Mouse (Mus musculus): Measurements from ENCODE around the gene Selenoh. TPM values are rescaled to one million over a fixed set of nuclear protein-coding genes. Genes with fewer than 3 reads are reported as not detected.

Gene Selenoh
- polyA plus RNA-seq, 1 experiment from 2014 or later, result 507 TPM

- no peak for DNase-seq (ENCODE audit: low spot score)
- Histone ChIP-seq H3K9me3 (replicated peaks) (no peaks in the 10 kb centered on the region), H3K4me1 (peaks cover 60% of the 10 kb centered on the region), H3K36me3 (no peaks in the 10 kb centered on the region; the same call in 1 of the 2 replicates), H3K27ac (peak overlapping the region; percentile 85), H3K27me3 (ENCODE audit: low read depth, poor library complexity, severe bottlenecking) (no peaks in the 10 kb centered on the region), H3K4me3 (peak overlapping the region; percentile 22; the same call in 1 of the 2 replicates)
- 13% methylated on average over 4 of the region's 4 CpGs for WGBS
Measured at GRCm38 (mm10) chr2:84634934-84635482, 35.6 kb downstream of the Selenoh start.

DNA sequence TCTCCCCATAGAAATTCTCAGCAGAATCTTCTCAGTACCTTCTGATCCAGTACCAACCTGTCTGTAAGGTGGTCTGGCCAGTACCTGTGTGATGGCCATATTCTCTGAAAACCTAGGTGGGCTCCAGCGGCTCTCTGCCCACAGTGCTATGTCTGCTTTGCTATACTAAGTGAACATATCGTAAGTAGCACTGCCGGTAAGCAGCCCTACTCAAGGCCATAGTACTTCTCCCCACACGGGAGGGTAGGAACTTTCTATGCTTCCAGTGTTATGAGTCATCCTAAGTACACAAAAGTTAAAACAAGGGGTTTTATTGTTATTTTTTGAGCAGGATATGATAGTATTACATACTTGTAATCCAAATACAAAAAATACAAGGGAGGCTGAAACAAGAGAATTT, 36.6 kb downstream of the Selenoh start:
- H3K9me3 ChIP-seq (replicated peaks), result no peaks in the 10 kb centered on the region
- H3K36me3 ChIP-seq, result peaks cover 2% of the 10 kb centered on the region
- H3K27ac ChIP-seq, result no peak overlapping the region; the same call in 1 of the 2 replicates
- DNase-seq (ENCODE audit: low spot score), result no peak
- H3K27me3 ChIP-seq (ENCODE audit: low read depth, poor library complexity, severe bottlenecking), result no peaks in the 10 kb centered on the region
- H3K4me3 ChIP-seq, result no peak overlapping the region
- 75% methylated on average over 4 of the region's 4 CpGs for WGBS
- H3K4me1 ChIP-seq, result peaks cover 60% of the 10 kb centered on the region

GRCm38 (mm10) chr2:84632999-84633398, 37.6 kb downstream of the Selenoh start:
- H3K4me3 ChIP-seq, result no peak overlapping the region
- no peaks in the 10 kb centered on the region for H3K27me3 ChIP-seq (ENCODE audit: low read depth, poor library complexity, severe bottlenecking)
- no peaks in the 10 kb centered on the region for H3K9me3 ChIP-seq (replicated peaks)
- H3K4me1 ChIP-seq, result peaks cover 53% of the 10 kb centered on the region
- H3K36me3 ChIP-seq, result peaks cover 4% of the 10 kb centered on the region
- 1% methylated on average over 3 of the region's 3 CpGs for WGBS
- DNase-seq (ENCODE audit: low spot score), result no peak
- peak overlapping the region; percentile 61 for H3K27ac ChIP-seq

DNA sequence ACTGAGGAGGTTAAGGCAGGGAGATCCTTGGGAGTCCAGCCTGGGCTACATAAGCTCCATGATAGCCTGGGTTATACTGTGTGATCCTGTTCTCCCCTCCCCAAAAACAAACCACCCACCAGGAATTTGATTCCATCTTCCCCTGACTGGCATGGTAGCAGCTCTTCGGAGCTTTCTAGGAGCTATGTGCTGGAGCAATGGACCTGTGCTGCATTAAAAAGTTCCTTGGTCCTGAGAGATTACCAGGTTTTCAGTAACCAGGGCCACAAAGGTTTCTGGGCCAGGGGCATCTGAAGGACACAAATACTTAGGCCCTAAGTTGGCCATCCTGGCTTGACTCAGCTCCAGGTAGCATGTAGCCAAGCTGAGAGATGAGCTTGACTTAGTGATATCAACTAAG, 38.6 kb downstream of the Selenoh start:
- H3K4me1 ChIP-seq, result peaks cover 51% of the 10 kb centered on the region
- H3K9me3 ChIP-seq (replicated peaks), result no peaks in the 10 kb centered on the region
- H3K27me3 ChIP-seq (ENCODE audit: low read depth, poor library complexity, severe bottlenecking), result no peaks in the 10 kb centered on the region
- H3K27ac ChIP-seq, result no peak overlapping the region
- no peak for DNase-seq (ENCODE audit: low spot score)
- peaks cover 4% of the 10 kb centered on the region for H3K36me3 ChIP-seq
- WGBS, result 100% methylated on average over 1 of the region's 1 CpGs
- H3K4me3 ChIP-seq, result no peak overlapping the region

GRCm38 (mm10) chr2:84627036-84627435, 43.5 kb downstream of the Selenoh start:
- H3K36me3 ChIP-seq, result peaks cover 20% of the 10 kb centered on the region
- no peaks in the 10 kb centered on the region for H3K9me3 ChIP-seq (replicated peaks)
- H3K4me3 ChIP-seq, result no peak overlapping the region
- no peaks in the 10 kb centered on the region for H3K27me3 ChIP-seq (ENCODE audit: low read depth, poor library complexity, severe bottlenecking)
- no peak for DNase-seq (ENCODE audit: low spot score)
- H3K27ac ChIP-seq, result no peak overlapping the region; the same call in 1 of the 2 replicates
- peaks cover 16% of the 10 kb centered on the region for H3K4me1 ChIP-seq
- WGBS, result 37% methylated on average over 3 of the region's 3 CpGs

- DNase-seq (ENCODE audit: low spot score), result no peak
- Histone ChIP-seq H3K9me3 (replicated peaks) (no peaks in the 10 kb centered on the region), H3K27me3 (ENCODE audit: low read depth, poor library complexity, severe bottlenecking) (no peaks in the 10 kb centered on the region), H3K4me1 (peaks cover 16% of the 10 kb centered on the region), H3K27ac (no peak overlapping the region), H3K4me3 (no peak overlapping the region), H3K36me3 (peaks cover 23% of the 10 kb centered on the region)
- WGBS, result 74% methylated on average over 7 of the region's 7 CpGs
Measured at GRCm38 (mm10) chr2:84626366-84626975, 44.1 kb downstream of the Selenoh start.

DNA sequence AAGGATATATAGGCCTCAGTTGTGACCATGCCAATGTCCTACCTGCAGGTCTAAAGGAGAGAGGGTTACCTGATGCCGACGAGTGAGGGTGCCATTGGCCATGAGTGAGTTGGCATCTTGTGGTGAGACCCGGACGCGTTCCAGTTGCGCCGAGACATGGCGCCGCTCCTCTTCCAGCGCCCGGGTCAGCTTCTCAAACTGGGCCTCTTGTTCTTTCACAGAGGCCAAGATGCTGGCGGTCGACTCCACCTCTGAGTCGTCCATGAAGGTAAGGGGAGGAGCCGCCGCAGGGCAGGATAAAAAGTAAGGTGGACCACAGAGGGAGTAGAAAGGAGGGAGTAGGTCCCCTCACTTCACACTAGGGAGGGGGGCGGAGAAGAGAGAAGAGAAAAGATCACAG, 46.4 kb downstream of the Selenoh start:
- no peak overlapping the region for H3K4me3 ChIP-seq
- peaks cover 46% of the 10 kb centered on the region for H3K36me3 ChIP-seq
- no peak overlapping the region for H3K27ac ChIP-seq
- H3K4me1 ChIP-seq, result peaks cover 16% of the 10 kb centered on the region
- DNase-seq (ENCODE audit: low spot score), result no peak
- H3K9me3 ChIP-seq (replicated peaks), result no peaks in the 10 kb centered on the region
- H3K27me3 ChIP-seq (ENCODE audit: low read depth, poor library complexity, severe bottlenecking), result no peaks in the 10 kb centered on the region
- 94% methylated on average over 17 of the region's 17 CpGs for WGBS

DNA sequence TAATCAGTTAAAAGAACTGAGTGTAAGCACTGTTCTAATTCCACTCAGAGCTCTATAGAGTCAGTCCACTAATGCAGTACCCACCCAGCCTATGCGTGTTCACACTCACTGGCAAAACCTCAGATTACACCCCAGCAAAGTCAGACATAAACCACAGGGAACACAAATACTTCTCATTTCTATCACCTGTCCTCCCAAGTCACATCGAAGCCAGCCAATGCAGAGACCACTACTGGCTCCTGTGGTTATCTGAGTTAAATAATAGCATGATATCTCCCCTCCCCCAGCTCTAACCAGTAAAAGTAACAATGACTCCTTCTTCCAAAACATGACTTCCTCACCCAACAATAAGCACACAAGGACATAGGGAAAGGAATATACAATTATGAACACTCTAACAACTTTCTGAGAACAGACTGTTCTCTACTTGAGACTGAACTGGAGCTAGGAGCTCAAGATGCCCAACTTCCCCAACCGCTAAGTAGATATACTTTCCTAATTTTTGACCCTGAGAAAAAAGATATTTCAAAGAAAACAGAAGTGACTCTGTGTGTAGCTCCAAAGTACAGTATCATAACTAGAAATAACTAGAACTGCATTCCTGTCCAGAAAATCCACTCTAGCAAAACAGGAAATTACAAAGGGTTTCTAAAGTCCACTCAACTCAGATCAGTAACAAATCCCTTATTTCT, 47.0 kb downstream of the Selenoh start:
- no peaks in the 10 kb centered on the region for H3K27me3 ChIP-seq (ENCODE audit: low read depth, poor library complexity, severe bottlenecking)
- no peak for DNase-seq (ENCODE audit: low spot score)
- peaks cover 16% of the 10 kb centered on the region for H3K4me1 ChIP-seq
- H3K27ac ChIP-seq, result no peak overlapping the region
- H3K9me3 ChIP-seq (replicated peaks), result no peaks in the 10 kb centered on the region
- H3K36me3 ChIP-seq, result peaks cover 48% of the 10 kb centered on the region
- over 99% methylated on average over 3 of the region's 3 CpGs for WGBS
- no peak overlapping the region for H3K4me3 ChIP-seq

- Histone ChIP-seq H3K4me3 (no peak overlapping the region), H3K9me3 (replicated peaks) (no peaks in the 10 kb centered on the region), H3K27me3 (ENCODE audit: low read depth, poor library complexity, severe bottlenecking) (no peaks in the 10 kb centered on the region), H3K36me3 (peaks cover 54% of the 10 kb centered on the region), H3K4me1 (peaks cover 15% of the 10 kb centered on the region), H3K27ac (no peak overlapping the region)
- 92% methylated on average over 2 of the region's 2 CpGs for WGBS
- no peak for DNase-seq (ENCODE audit: low spot score)
Measured at GRCm38 (mm10) chr2:84622668-84623067, 47.9 kb downstream of the Selenoh start.

DNA sequence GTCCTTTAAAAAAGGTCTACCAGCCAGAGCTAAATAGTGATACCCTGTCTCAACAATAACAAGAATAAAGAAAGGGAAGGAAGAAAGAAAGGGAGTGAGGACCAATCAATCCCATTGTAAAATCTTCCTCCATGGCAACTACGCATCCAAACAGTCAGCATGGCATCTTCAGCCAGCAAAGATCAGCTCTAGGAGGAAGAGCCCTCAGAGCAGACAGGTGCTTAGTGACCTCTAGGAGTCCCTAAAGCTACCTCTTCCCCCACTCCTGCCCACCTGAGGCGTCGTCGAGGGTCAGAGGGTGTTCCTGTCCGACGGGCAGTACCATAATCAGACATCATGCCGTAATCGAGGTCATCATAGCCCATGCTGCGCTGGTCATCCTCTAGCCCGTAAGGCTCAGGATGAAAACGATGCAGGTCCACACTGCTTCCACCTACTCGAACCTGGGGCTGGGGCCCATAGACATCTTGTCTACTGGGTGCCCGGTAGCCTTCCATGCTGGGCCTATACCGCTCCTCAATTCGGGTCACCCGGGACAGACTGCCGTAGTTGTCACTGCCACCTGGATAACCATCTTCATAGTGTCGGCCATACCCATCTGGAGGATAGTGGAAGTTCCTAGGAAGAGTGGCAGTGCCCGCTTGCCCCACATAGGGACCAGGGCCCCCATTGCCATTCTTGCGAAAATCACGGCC, 50.8 kb downstream of the Selenoh start:
- no peak for DNase-seq (ENCODE audit: low spot score)
- 96% methylated on average over 21 of the region's 21 CpGs for WGBS
- peaks cover 83% of the 10 kb centered on the region for H3K36me3 ChIP-seq

More for the DNA sequence above, 50.8 kb downstream of the Selenoh start:
- H3K9me3 ChIP-seq (replicated peaks), result no peaks in the 10 kb centered on the region
- H3K27me3 ChIP-seq (ENCODE audit: low read depth, poor library complexity, severe bottlenecking), result no peaks in the 10 kb centered on the region
- no peaks in the 10 kb centered on the region for H3K4me1 ChIP-seq
- no peak overlapping the region for H3K27ac ChIP-seq
- H3K4me3 ChIP-seq, result no peak overlapping the region
